In the genomic region with DNA sequence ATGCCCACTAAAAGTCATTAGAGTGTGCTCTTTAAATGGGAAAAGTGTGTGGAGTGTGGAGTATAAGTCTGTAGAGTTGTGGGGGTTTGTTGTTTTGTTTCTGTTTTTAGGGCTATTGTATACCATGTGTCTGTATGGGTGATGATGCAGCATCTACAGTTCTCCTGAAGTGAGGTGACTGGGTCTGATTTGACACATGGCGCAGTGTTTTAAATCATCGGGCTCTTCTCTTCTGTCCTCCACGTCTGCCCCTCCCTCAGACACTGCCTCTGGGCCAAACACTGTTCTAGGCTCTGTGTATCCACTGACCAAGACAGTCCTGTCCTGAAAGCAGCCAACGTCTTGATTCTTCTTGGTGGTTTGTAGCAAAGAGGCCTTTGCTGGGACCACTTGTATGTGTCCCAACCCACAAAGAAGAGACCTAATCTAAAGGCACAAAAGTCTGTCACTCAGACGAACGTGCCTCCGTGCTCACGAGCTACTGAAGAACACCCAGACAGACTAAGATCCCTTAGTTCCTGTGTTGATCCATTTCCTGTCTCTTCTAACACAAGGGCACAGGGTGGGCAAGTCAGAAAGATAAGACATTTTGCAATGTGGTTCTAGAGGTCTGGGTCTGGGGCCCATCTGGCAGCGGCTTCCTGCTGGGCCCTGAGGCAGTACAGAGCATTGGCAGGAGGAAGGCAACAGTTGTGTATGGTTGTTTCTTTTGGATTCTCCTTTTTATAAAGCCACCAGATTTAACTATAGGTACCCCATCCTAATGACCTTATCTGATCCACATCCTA, we compare ENCODE assay signal across 26 mouse cellular contexts. TPM values are rescaled to one million over a fixed set of nuclear protein-coding genes. Genes with fewer than 3 reads are reported as not detected.
DNase-seq lines count a peak whose midpoint lies in the region; ATAC-seq lines count a peak whose summit lies in the region.
"Had no signal": no experiment of that assay in that cellular context is flagged by ENCODE, and none has a peak within 500 bp of the region (broad histone marks: within the 10 kb centered on the region; RNA-seq: fewer than 3 reads in every experiment).

No protein-coding gene starts in this region.

- no peak overlapping the region for H3K27ac ChIP-seq in embryonic facial prominence, embryonic 15.5 days (replicated peaks)
- H3K27ac ChIP-seq in embryonic facial prominence, embryonic 10.5 days (replicated peaks), result no peak overlapping the region
- peak overlapping the region; percentile 85 for H3K27ac ChIP-seq in heart, embryonic 16.5 days (ENCODE audit: low read length)
- no peak overlapping the region for H3K27ac ChIP-seq in hindbrain, embryonic 11.5 days (ENCODE audit: low read depth, low read length)
- H3K27ac ChIP-seq in forebrain, embryonic 16.5 days (ENCODE audit: low read length), result no peak overlapping the region
- H3K27ac ChIP-seq: forebrain, embryonic 13.5 days; hindbrain, embryonic 13.5 days; layer of hippocampus, adult 2 months; limb, embryonic 13.5 days; lung, embryonic 15.5 days had no signal

- H3K9me3 ChIP-seq in embryonic facial prominence, embryonic 15.5 days (replicated peaks), result no peaks in the 10 kb centered on the region
- no peaks in the 10 kb centered on the region for H3K9me3 ChIP-seq in embryonic facial prominence, embryonic 10.5 days
- H3K9me3 ChIP-seq in heart, embryonic 16.5 days (replicated peaks; ENCODE audit: control insufficient read depth, low read length), result no peaks in the 10 kb centered on the region
- no peaks in the 10 kb centered on the region for H3K9me3 ChIP-seq in hindbrain, embryonic 11.5 days (ENCODE audit: control insufficient read depth, low read length)
- no peaks in the 10 kb centered on the region for H3K9me3 ChIP-seq in forebrain, embryonic 16.5 days (ENCODE audit: control insufficient read depth, low read length)
- H3K9me3 ChIP-seq: forebrain, embryonic 13.5 days; G1E; hindbrain, embryonic 13.5 days; limb, embryonic 13.5 days; lung, embryonic 15.5 days had no signal

- intact Hi-C loops in heart, postnatal 10 days (cut with DNase I), result no loop called here

- peak; percentile 21; the same call in 1 of the 2 replicates for ATAC-seq in embryonic facial prominence, embryonic 15.5 days (ENCODE audit: insufficient number of reproducible peaks, low FRiP score, low TSS enrichment, low read depth)
- ATAC-seq in heart, embryonic 16.5 days (replicated peaks; ENCODE audit: extremely low read depth, insufficient read depth, low FRiP score), result no peak
- peak; percentile 75 to 81 for ATAC-seq in hematopoietic stem cell, adult 5-6 weeks (replicated peaks in 1 of 2; ENCODE audit: insufficient read depth in 1 of 2, low FRiP score in 2 of 2, low TSS enrichment in 1 of 2, low read depth in 1 of 2, poor library complexity in 2 of 2, severe bottlenecking in 2 of 2)
- peak; percentile 41 for ATAC-seq in megakaryocyte, adult 5-6 weeks (ENCODE audit: poor library complexity, severe bottlenecking)
- no peak for ATAC-seq in hindbrain, embryonic 11.5 days (ENCODE audit: low FRiP score)
- ATAC-seq in forebrain, embryonic 16.5 days, result no peak
- ATAC-seq: CD4-positive, CD25-positive, alpha-beta regulatory T cell, adult 4 months; forebrain, embryonic 13.5 days had no signal

- H3K4me3 ChIP-seq in embryonic facial prominence, embryonic 15.5 days (replicated peaks), result no peak overlapping the region
- H3K4me3 ChIP-seq in embryonic facial prominence, embryonic 10.5 days, result no peak overlapping the region
- no peak overlapping the region for H3K4me3 ChIP-seq in heart, embryonic 16.5 days (ENCODE audit: low read length)
- no peak overlapping the region for H3K4me3 ChIP-seq in hindbrain, embryonic 11.5 days (ENCODE audit: low read depth, low read length)
- H3K4me3 ChIP-seq in forebrain, embryonic 16.5 days (replicated peaks; ENCODE audit: low read length), result no peak overlapping the region
- H3K4me3 ChIP-seq: forebrain, embryonic 13.5 days; hindbrain, embryonic 13.5 days; layer of hippocampus, adult 2 months; limb, embryonic 13.5 days; lung, embryonic 15.5 days; myocyte had no signal

- DNase-seq in embryonic facial prominence, embryonic 10.5 days (ENCODE audit: low spot score), result no peak
- no peak for DNase-seq in heart, postnatal 10 days
- no peak for DNase-seq in hindbrain, embryonic 11.5 days (ENCODE audit: low spot score)
- DNase-seq: adrenal gland, postnatal 25 days; cerebellum, adult 11 months; cerebellum, postnatal 14 days; gastrocnemius, postnatal 25 days; kidney, adult 8-10 months; kidney, postnatal 14 days; layer of hippocampus, postnatal 36 days; lung, postnatal 4 days; midbrain, embryonic 14.5 days; spleen, adult 18-20 months had no signal

- no peak overlapping the region for H3K9ac ChIP-seq in embryonic facial prominence, embryonic 15.5 days
- H3K9ac ChIP-seq in heart, embryonic 16.5 days (ENCODE audit: low read length), result peak overlapping the region; percentile 3; the same call in 1 of the 2 replicates
- H3K9ac ChIP-seq in hindbrain, embryonic 11.5 days (ENCODE audit: low read depth, low read length), result no peak overlapping the region
- no peak overlapping the region for H3K9ac ChIP-seq in forebrain, embryonic 16.5 days (replicated peaks; ENCODE audit: low read depth, low read length)
- H3K9ac ChIP-seq: forebrain, embryonic 13.5 days; hindbrain, embryonic 13.5 days; limb, embryonic 13.5 days; lung, embryonic 15.5 days had no signal

- no peaks in the 10 kb centered on the region for H3K27me3 ChIP-seq in embryonic facial prominence, embryonic 15.5 days
- no peaks in the 10 kb centered on the region for H3K27me3 ChIP-seq in embryonic facial prominence, embryonic 10.5 days (replicated peaks; ENCODE audit: low read depth, poor library complexity, severe bottlenecking)
- no peaks in the 10 kb centered on the region for H3K27me3 ChIP-seq in heart, embryonic 16.5 days (ENCODE audit: control insufficient read depth, insufficient read depth, low read length)
- H3K27me3 ChIP-seq in hindbrain, embryonic 11.5 days (ENCODE audit: control insufficient read depth, insufficient read depth, low read length), result no peaks in the 10 kb centered on the region
- no peaks in the 10 kb centered on the region for H3K27me3 ChIP-seq in forebrain, embryonic 16.5 days (replicated peaks; ENCODE audit: control insufficient read depth, insufficient read depth, low read length)
- H3K27me3 ChIP-seq: forebrain, embryonic 13.5 days; hindbrain, embryonic 13.5 days; limb, embryonic 13.5 days; lung, embryonic 15.5 days had no signal

- H3K36me3 ChIP-seq in embryonic facial prominence, embryonic 15.5 days, result no peaks in the 10 kb centered on the region
- H3K36me3 ChIP-seq in embryonic facial prominence, embryonic 10.5 days (replicated peaks), result no peaks in the 10 kb centered on the region
- no peaks in the 10 kb centered on the region for H3K36me3 ChIP-seq in heart, embryonic 16.5 days (ENCODE audit: control insufficient read depth, insufficient read depth)
- no peaks in the 10 kb centered on the region for H3K36me3 ChIP-seq in hindbrain, embryonic 11.5 days (ENCODE audit: control insufficient read depth, insufficient read depth, low read length)
- H3K36me3 ChIP-seq in forebrain, embryonic 16.5 days (ENCODE audit: control insufficient read depth, insufficient read depth), result no peaks in the 10 kb centered on the region
- H3K36me3 ChIP-seq: G1E; hindbrain, embryonic 13.5 days; limb, embryonic 13.5 days; lung, embryonic 15.5 days had no signal

- no peaks in the 10 kb centered on the region for H3K4me1 ChIP-seq in embryonic facial prominence, embryonic 15.5 days
- H3K4me1 ChIP-seq in embryonic facial prominence, embryonic 10.5 days, result peaks cover 15% of the 10 kb centered on the region; the same call in 1 of the 2 replicates
- H3K4me1 ChIP-seq in heart, embryonic 16.5 days (ENCODE audit: control insufficient read depth, insufficient read depth, low read length), result peaks cover 26% of the 10 kb centered on the region
- no peaks in the 10 kb centered on the region for H3K4me1 ChIP-seq in hindbrain, embryonic 11.5 days (replicated peaks; ENCODE audit: control insufficient read depth, insufficient read depth, low read length)
- no peaks in the 10 kb centered on the region for H3K4me1 ChIP-seq in forebrain, embryonic 16.5 days (replicated peaks; ENCODE audit: control insufficient read depth, insufficient read depth, low read length)
- H3K4me1 ChIP-seq: forebrain, embryonic 13.5 days; hindbrain, embryonic 13.5 days; lung, embryonic 15.5 days had no signal

- 72% methylated on average over 9 of the region's 9 CpGs for WGBS in embryonic facial prominence, embryonic 15.5 days
- WGBS in embryonic facial prominence, embryonic 10.5 days, result 77% methylated on average over 9 of the region's 9 CpGs
- WGBS in heart, embryonic 16.5 days, result 57% methylated on average over 9 of the region's 9 CpGs
- WGBS in hindbrain, embryonic 11.5 days, result 81% methylated on average over 9 of the region's 9 CpGs
- WGBS in forebrain, embryonic 16.5 days, result 85% methylated on average over 9 of the region's 9 CpGs

- H3K4me2 ChIP-seq in embryonic facial prominence, embryonic 15.5 days (replicated peaks), result no peak overlapping the region
- H3K4me2 ChIP-seq in heart, embryonic 16.5 days (ENCODE audit: low read depth, low read length), result no peak overlapping the region
- H3K4me2 ChIP-seq in hindbrain, embryonic 11.5 days (replicated peaks; ENCODE audit: low read depth, low read length), result no peak overlapping the region
- H3K4me2 ChIP-seq in forebrain, embryonic 16.5 days (ENCODE audit: low read length), result no peak overlapping the region
- H3K4me2 ChIP-seq: forebrain, embryonic 13.5 days; hindbrain, embryonic 13.5 days; limb, embryonic 13.5 days; lung, embryonic 15.5 days had no signal

RNA-seq across cellular contexts. Expression of gene Csrp1, which starts 5.6 kb away (rescaled TPM):
- 118 and 128 TPM in 2 replicates for polyA plus RNA-seq in embryonic facial prominence, embryonic 15.5 days (2015; fragmentation: Nextera tagmentation; extraction: Ambion mirVana)
- 47.4 and 51.9 TPM in 2 replicates for polyA plus RNA-seq in embryonic facial prominence, embryonic 10.5 days (2016; fragmentation: Nextera tagmentation; extraction: Ambion mirVana)
- 160 and 174 TPM in 2 replicates for polyA plus RNA-seq in heart, embryonic 16.5 days (2015; fragmentation: Nextera tagmentation; extraction: Ambion mirVana)
- total RNA-seq in heart, postnatal 10 days (2021), result 100 to 1,000 TPM; 107 to 117 TPM
- 148 and 162 TPM in 2 replicates for total RNA-seq in hematopoietic stem cell, adult 5-6 weeks (2017)
- 86.2 and 87.6 TPM in 2 replicates for total RNA-seq in megakaryocyte, adult 5-6 weeks (2015)
- 99.9 and 100 TPM in 2 replicates for total RNA-seq in megakaryocyte, adult 5-6 weeks (2017)
- 42.2 and 42.8 TPM in 2 replicates for polyA plus RNA-seq in hindbrain, embryonic 11.5 days (2014; fragmentation: Nextera tagmentation; extraction: Ambion mirVana)
- 14.5 and 17.6 TPM in 2 replicates for polyA plus RNA-seq in forebrain, embryonic 16.5 days (2015; fragmentation: Nextera tagmentation; extraction: Ambion mirVana)

RNA-seq across cellular contexts. Expression of gene Phlda3, which starts 51.7 kb away (rescaled TPM):
- polyA plus RNA-seq in embryonic facial prominence, embryonic 15.5 days (2015; fragmentation: Nextera tagmentation; extraction: Ambion mirVana), result 113 and 119 TPM in 2 replicates
- 29.0 and 32.2 TPM in 2 replicates for polyA plus RNA-seq in embryonic facial prominence, embryonic 10.5 days (2016; fragmentation: Nextera tagmentation; extraction: Ambion mirVana)
- 77.1 and 80.4 TPM in 2 replicates for polyA plus RNA-seq in heart, embryonic 16.5 days (2015; fragmentation: Nextera tagmentation; extraction: Ambion mirVana)
- total RNA-seq in heart, postnatal 10 days (2021), result 10 to 100 TPM; 35.4 to 36.7 TPM
- 2.6 TPM in 1 of 2 replicates, not detected in the other for total RNA-seq in hematopoietic stem cell, adult 5-6 weeks (2017)
- 0.75 TPM in 1 of 2 replicates, not detected in the other for total RNA-seq in megakaryocyte, adult 5-6 weeks (2015)
- 0.22 and 1.2 TPM in 2 replicates for total RNA-seq in megakaryocyte, adult 5-6 weeks (2017)
- 18.2 and 18.6 TPM in 2 replicates for polyA plus RNA-seq in hindbrain, embryonic 11.5 days (2014; fragmentation: Nextera tagmentation; extraction: Ambion mirVana)
- 17.3 and 19.9 TPM in 2 replicates for polyA plus RNA-seq in forebrain, embryonic 16.5 days (2015; fragmentation: Nextera tagmentation; extraction: Ambion mirVana)

Comparison
In these comparisons a context has a peak if more than half of its experiments do, and no peak if none do; other contexts are left out.
1. ATAC-seq: peak in embryonic facial prominence, embryonic 15.5 days (single experiment), hematopoietic stem cell, adult 5-6 weeks (2 of 2) and megakaryocyte, adult 5-6 weeks (single experiment); none in heart, embryonic 16.5 days (single experiment), hindbrain, embryonic 11.5 days (single experiment) and forebrain, embryonic 16.5 days (single experiment).